Mouse (Mus musculus): ENCODE results near the gene Aanat. TPM values are rescaled to one million over a fixed set of nuclear protein-coding genes. Genes with fewer than 3 reads are reported as not detected.

Gene Aanat
- polyA plus RNA-seq, 2 experiments, result 0.13 TPM; not detected in 1

DNA sequence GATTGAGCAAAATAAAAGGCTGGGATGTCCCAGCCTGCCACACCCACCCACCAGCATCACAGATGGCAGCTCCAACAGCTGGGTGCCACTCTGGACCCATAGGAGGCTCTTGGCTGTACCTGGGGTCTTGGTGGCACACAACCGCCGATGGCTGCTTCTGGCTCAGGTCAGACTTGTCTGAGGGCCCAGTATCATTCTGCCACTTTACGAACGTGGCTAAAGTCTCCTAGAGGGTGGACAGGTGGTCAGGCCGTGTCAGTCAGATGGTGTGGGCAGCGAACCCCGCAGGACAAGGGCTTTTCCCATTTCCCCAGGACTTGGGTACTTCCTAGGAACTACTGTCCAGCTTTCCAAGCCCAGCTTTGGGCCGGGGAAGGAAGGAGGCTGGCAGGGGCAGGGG is 14.9 kb downstream of the Aanat start:
- Histone ChIP-seq H3K27ac (replicated peaks; ENCODE audit: low read depth, low read length) (no peak overlapping the region), H3K4me2 (replicated peaks; ENCODE audit: low read depth, low read length, severe bottlenecking) (no peak overlapping the region), H3K4me1 (ENCODE audit: control insufficient read depth, insufficient read depth, low read length) (no peaks in the 10 kb centered on the region), H3K27me3 (ENCODE audit: control insufficient read depth, insufficient read depth, low read length) (no peaks in the 10 kb centered on the region), H3K9me3 (ENCODE audit: control insufficient read depth, low read length) (no peaks in the 10 kb centered on the region), H3K4me3 (replicated peaks; ENCODE audit: low read length) (no peak overlapping the region), H3K9ac (ENCODE audit: low read depth, low read length, severe bottlenecking) (no peak overlapping the region), H3K36me3 (ENCODE audit: control insufficient read depth, insufficient read depth, low read length) (peaks cover 34% of the 10 kb centered on the region)
- DNase-seq (ENCODE audit: low spot score) (no peak), ATAC-seq (ENCODE audit: low FRiP score, low read depth) (no peak)
- TF ChIP-seq POLR2A (IDR thresholded peaks at IDR 0.05; ENCODE audit: borderline replicate concordance, extremely low read depth, insufficient read depth, insufficient read length), result no peak
- WGBS, result 93% methylated on average over 8 of the region's 8 CpGs

DNA sequence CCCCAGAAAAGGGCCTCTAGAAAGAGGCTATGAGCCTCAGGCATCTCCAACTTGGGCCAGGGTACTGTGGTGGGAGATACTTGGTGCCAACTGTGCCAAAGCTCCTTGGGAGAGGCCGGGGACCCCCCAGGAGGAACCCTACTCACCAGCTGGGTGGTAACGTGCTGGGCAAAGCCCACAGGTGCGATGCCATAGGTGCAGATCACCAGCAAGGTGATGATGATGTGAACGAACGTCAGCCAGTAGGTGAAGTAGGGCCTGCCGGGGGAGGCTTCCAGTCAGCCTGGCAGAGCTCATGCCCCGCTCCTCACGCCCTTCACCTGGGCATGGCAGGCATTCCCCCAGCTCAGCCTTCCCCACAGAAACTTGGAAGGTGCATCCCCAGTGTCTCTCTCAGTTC is 15.8 kb downstream of the Aanat start:
- Histone ChIP-seq H3K36me3 (ENCODE audit: control insufficient read depth, insufficient read depth, low read length) (peaks cover 34% of the 10 kb centered on the region), H3K27ac (replicated peaks; ENCODE audit: low read depth, low read length) (no peak overlapping the region)
- 89% methylated on average over 8 of the region's 8 CpGs for WGBS

GRCm38 (mm10) chr11:116603339-116603738 is 17.1 kb downstream of the Aanat start:
- no peaks in the 10 kb centered on the region for H3K4me1 ChIP-seq (ENCODE audit: control insufficient read depth, insufficient read depth, low read length)
- no peak for ATAC-seq (ENCODE audit: low FRiP score, low read depth)
- H3K4me2 ChIP-seq (replicated peaks; ENCODE audit: low read depth, low read length, severe bottlenecking), result no peak overlapping the region
- no peak overlapping the region for H3K27ac ChIP-seq (replicated peaks; ENCODE audit: low read depth, low read length)
- DNase-seq (ENCODE audit: low spot score), result no peak
- H3K27me3 ChIP-seq (ENCODE audit: control insufficient read depth, insufficient read depth, low read length), result no peaks in the 10 kb centered on the region
- H3K9ac ChIP-seq (ENCODE audit: low read depth, low read length, severe bottlenecking), result no peak overlapping the region
- no peak overlapping the region for H3K4me3 ChIP-seq (replicated peaks; ENCODE audit: low read length)
- H3K9me3 ChIP-seq (ENCODE audit: control insufficient read depth, low read length), result no peaks in the 10 kb centered on the region
- no peak for TF ChIP-seq POLR2A (IDR thresholded peaks at IDR 0.05; ENCODE audit: borderline replicate concordance, extremely low read depth, insufficient read depth, insufficient read length)
- 94% methylated on average over 10 of the region's 10 CpGs for WGBS
- peaks cover 34% of the 10 kb centered on the region for H3K36me3 ChIP-seq (ENCODE audit: control insufficient read depth, insufficient read depth, low read length)

More for the DNA sequence above, 15.8 kb downstream of the Aanat start:
- Histone ChIP-seq H3K27me3 (ENCODE audit: control insufficient read depth, insufficient read depth, low read length) (no peaks in the 10 kb centered on the region), H3K4me3 (replicated peaks; ENCODE audit: low read length) (no peak overlapping the region), H3K9ac (ENCODE audit: low read depth, low read length, severe bottlenecking) (no peak overlapping the region), H3K9me3 (ENCODE audit: control insufficient read depth, low read length) (no peaks in the 10 kb centered on the region), H3K4me2 (replicated peaks; ENCODE audit: low read depth, low read length, severe bottlenecking) (no peak overlapping the region), H3K4me1 (ENCODE audit: control insufficient read depth, insufficient read depth, low read length) (no peaks in the 10 kb centered on the region)
- TF ChIP-seq POLR2A (IDR thresholded peaks at IDR 0.05; ENCODE audit: borderline replicate concordance, extremely low read depth, insufficient read depth, insufficient read length), result no peak
- DNase-seq (ENCODE audit: low spot score) (no peak), ATAC-seq (ENCODE audit: low FRiP score, low read depth) (no peak)

DNA sequence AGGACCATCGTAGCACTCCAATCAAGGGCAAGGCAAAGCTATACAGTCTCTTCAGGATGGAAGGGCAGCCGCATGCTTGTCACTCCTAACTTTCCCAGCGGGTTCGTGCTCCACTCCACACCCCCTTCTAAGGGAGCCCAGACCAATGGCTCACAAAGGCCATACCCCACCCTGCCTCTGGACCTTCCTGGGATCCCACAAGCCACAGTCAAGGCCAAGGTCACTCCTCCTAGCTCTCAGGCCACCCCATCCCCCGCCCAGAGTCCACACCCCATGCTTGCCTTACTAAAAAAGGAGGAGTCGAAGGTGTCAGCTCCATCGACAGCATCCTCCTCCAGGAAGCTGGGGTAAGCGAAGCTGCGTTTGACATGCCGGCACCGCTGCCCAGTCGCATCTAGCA is 17.9 kb downstream of the Aanat start:
- H3K27ac ChIP-seq (replicated peaks; ENCODE audit: low read depth, low read length), result no peak overlapping the region
- H3K36me3 ChIP-seq (ENCODE audit: control insufficient read depth, insufficient read depth, low read length), result peaks cover 34% of the 10 kb centered on the region
- H3K4me2 ChIP-seq (replicated peaks; ENCODE audit: low read depth, low read length, severe bottlenecking), result no peak overlapping the region
- H3K4me3 ChIP-seq (replicated peaks; ENCODE audit: low read length), result no peak overlapping the region
- no peak for DNase-seq (ENCODE audit: low spot score)
- TF ChIP-seq POLR2A (IDR thresholded peaks at IDR 0.05; ENCODE audit: borderline replicate concordance, extremely low read depth, insufficient read depth, insufficient read length), result no peak
- H3K4me1 ChIP-seq (ENCODE audit: control insufficient read depth, insufficient read depth, low read length), result no peaks in the 10 kb centered on the region
- H3K9ac ChIP-seq (ENCODE audit: low read depth, low read length, severe bottlenecking), result no peak overlapping the region
- WGBS, result 91% methylated on average over 12 of the region's 12 CpGs
- no peaks in the 10 kb centered on the region for H3K9me3 ChIP-seq (ENCODE audit: control insufficient read depth, low read length)
- no peak for ATAC-seq (ENCODE audit: low FRiP score, low read depth)
- no peaks in the 10 kb centered on the region for H3K27me3 ChIP-seq (ENCODE audit: control insufficient read depth, insufficient read depth, low read length)

- no peaks in the 10 kb centered on the region for H3K27me3 ChIP-seq (ENCODE audit: control insufficient read depth, insufficient read depth, low read length)
These were observed 21.5 kb downstream of the Aanat start for GRCm38 (mm10) chr11:116607717-116608116.

More at GRCm38 (mm10) chr11:116607717-116608116, 21.5 kb downstream of the Aanat start:
- Histone ChIP-seq H3K4me3 (replicated peaks; ENCODE audit: low read length) (no peak overlapping the region), H3K4me2 (replicated peaks; ENCODE audit: low read depth, low read length, severe bottlenecking) (no peak overlapping the region), H3K36me3 (ENCODE audit: control insufficient read depth, insufficient read depth, low read length) (peaks cover 16% of the 10 kb centered on the region; the same call in 1 of the 2 replicates), H3K27ac (replicated peaks; ENCODE audit: low read depth, low read length) (no peak overlapping the region), H3K9me3 (ENCODE audit: control insufficient read depth, low read length) (no peaks in the 10 kb centered on the region), H3K9ac (ENCODE audit: low read depth, low read length, severe bottlenecking) (no peak overlapping the region), H3K4me1 (ENCODE audit: control insufficient read depth, insufficient read depth, low read length) (no peaks in the 10 kb centered on the region)
- no peak for TF ChIP-seq POLR2A (IDR thresholded peaks at IDR 0.05; ENCODE audit: borderline replicate concordance, extremely low read depth, insufficient read depth, insufficient read length)
- ATAC-seq (ENCODE audit: low FRiP score, low read depth), result no peak
- DNase-seq (ENCODE audit: low spot score), result no peak
- 94% methylated on average over 3 of the region's 3 CpGs for WGBS
